Mouse (Mus musculus): ENCODE measurements around the gene Osbp2.
"Not testable (repeated sequence)": the region's sequence is repeated elsewhere in the genome, so short reads cannot be mapped to it uniquely, and the experiment has no call there.

Gene Osbp2

GRCm38 (mm10) chr11:3863454-3864112 is at the start of gene Osbp2:
Gene Osbp2, minus strand, starts transcription at chr11:3863903.
- DNase-seq (ENCODE audit: extremely low read depth, low read depth, low spot score) = no peak

- no peak for DNase-seq (ENCODE audit: extremely low read depth, low read depth, low spot score)
These were observed 49.2 kb upstream of the Osbp2 start for GRCm38 (mm10) chr11:3912875-3913271.

GRCm38 (mm10) chr11:3912100-3912874 is 48.6 kb upstream of the Osbp2 start:
- DNase-seq (ENCODE audit: extremely low read depth, low read depth, low spot score) = no peak

GRCm38 (mm10) chr11:3911440-3911839 is 47.7 kb upstream of the Osbp2 start:
- not testable (repeated sequence) for DNase-seq (ENCODE audit: extremely low read depth, low read depth, low spot score)

GRCm38 (mm10) chr11:3910513-3911310 is 47.0 kb upstream of the Osbp2 start:
- no peak for DNase-seq (ENCODE audit: extremely low read depth, low read depth, low spot score)

GRCm38 (mm10) chr11:3909236-3909635 is 45.5 kb upstream of the Osbp2 start:
- no peak for DNase-seq (ENCODE audit: extremely low read depth, low read depth, low spot score)

- DNase-seq (ENCODE audit: extremely low read depth, low read depth, low spot score) = no peak
These were observed 41.7 kb upstream of the Osbp2 start for GRCm38 (mm10) chr11:3905446-3905845.

GRCm38 (mm10) chr11:3904673-3905072 is 41.0 kb upstream of the Osbp2 start:
- DNase-seq (ENCODE audit: extremely low read depth, low read depth, low spot score) = no peak

- peak; percentile 96 for DNase-seq (ENCODE audit: extremely low read depth, low read depth, low spot score)
These were observed 39.3 kb upstream of the Osbp2 start for GRCm38 (mm10) chr11:3903046-3903445.

GRCm38 (mm10) chr11:3902516-3902915 is 38.8 kb upstream of the Osbp2 start:
- DNase-seq (ENCODE audit: extremely low read depth, low read depth, low spot score) = no peak

GRCm38 (mm10) chr11:3900296-3900695 is 36.6 kb upstream of the Osbp2 start:
- DNase-seq (ENCODE audit: extremely low read depth, low read depth, low spot score) = no peak

GRCm38 (mm10) chr11:3895933-3896332 is 32.2 kb upstream of the Osbp2 start:
- DNase-seq (ENCODE audit: extremely low read depth, low read depth, low spot score) = no peak

GRCm38 (mm10) chr11:3895458-3895857 is 31.8 kb upstream of the Osbp2 start:
- DNase-seq (ENCODE audit: extremely low read depth, low read depth, low spot score) = no peak

- no peak for DNase-seq (ENCODE audit: extremely low read depth, low read depth, low spot score)
These were observed 30.9 kb upstream of the Osbp2 start, which contains the start of the genes 4921536K21Rik and Dusp18 for GRCm38 (mm10) chr11:3894406-3895281. Gene 4921536K21Rik, minus strand, starts transcription at chr11:3895098. Gene Dusp18, plus strand, starts transcription at chr11:3895240.

GRCm38 (mm10) chr11:3893970-3894369 is 30.3 kb upstream of the Osbp2 start:
- DNase-seq (ENCODE audit: extremely low read depth, low read depth, low spot score) = no peak

- DNase-seq (ENCODE audit: extremely low read depth, low read depth, low spot score) = peak; percentile 85
These were observed 23.6 kb upstream of the Osbp2 start for GRCm38 (mm10) chr11:3887331-3887730.

GRCm38 (mm10) chr11:3883711-3884110 is 20.0 kb upstream of the Osbp2 start:
- no peak for DNase-seq (ENCODE audit: extremely low read depth, low read depth, low spot score)

GRCm38 (mm10) chr11:3879836-3880235 is 16.1 kb upstream of the Osbp2 start:
- no peak for DNase-seq (ENCODE audit: extremely low read depth, low read depth, low spot score)

GRCm38 (mm10) chr11:3878660-3879059 is 15.0 kb upstream of the Osbp2 start:
- DNase-seq (ENCODE audit: extremely low read depth, low read depth, low spot score) = no peak

GRCm38 (mm10) chr11:3876419-3876818 is 12.7 kb upstream of the Osbp2 start:
- DNase-seq (ENCODE audit: extremely low read depth, low read depth, low spot score) = no peak
